Mouse (Mus musculus): ENCODE measurements around the gene Gphb5. TPM values are rescaled to one million over a fixed set of nuclear protein-coding genes. Genes with fewer than 3 reads are reported as not detected.

Gene Gphb5
- not detected for polyA plus RNA-seq (2014; fragmentation: Illumina TruSeq; extraction: RNeasy Lipid Tissue Mini Kit (QIAGEN cat#74804); ENCODE audit: low read depth, low replicate concordance)

DNA sequence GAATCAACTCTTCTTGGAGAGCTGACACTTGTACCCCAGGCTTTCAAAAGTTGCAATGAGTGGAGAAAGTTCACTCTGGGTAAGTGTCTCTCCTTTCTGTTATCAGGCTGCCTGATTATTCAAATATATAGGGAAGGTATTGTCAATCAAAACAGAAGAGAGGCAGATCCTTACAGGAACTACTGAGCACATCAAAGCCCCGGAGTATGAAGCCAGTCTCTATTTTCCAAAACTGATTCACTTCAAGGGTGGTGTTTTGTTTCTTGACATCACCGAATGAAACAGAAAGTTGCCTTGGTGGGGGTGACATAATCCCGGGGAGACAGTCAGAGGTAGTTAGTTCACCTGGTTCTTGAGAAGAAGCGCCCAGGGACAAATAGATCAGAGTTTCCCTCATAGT lies at the start of gene Gphb5:
Gene Gphb5, minus strand, starts transcription at position 101 of the 400 bp plus-strand sequence.

Other genes with a start within 250 kb of the Gphb5 start
- not detected for gene Kcnh5, start 239.4 kb downstream of the Gphb5 start, polyA plus RNA-seq (2014; fragmentation: Illumina TruSeq; extraction: RNeasy Lipid Tissue Mini Kit (QIAGEN cat#74804); ENCODE audit: low read depth, low replicate concordance)
- gene Rhoj, start 108.5 kb downstream of the Gphb5 start, polyA plus RNA-seq (2014; fragmentation: Illumina TruSeq; extraction: RNeasy Lipid Tissue Mini Kit (QIAGEN cat#74804); ENCODE audit: low read depth, low replicate concordance), result 4.8 TPM
- gene Ppp2r5e, start 179.5 kb upstream of the Gphb5 start, polyA plus RNA-seq (2014; fragmentation: Illumina TruSeq; extraction: RNeasy Lipid Tissue Mini Kit (QIAGEN cat#74804); ENCODE audit: low read depth, low replicate concordance), result 43.4 TPM

Measured in liver, adult 10 weeks (tissue).